Mouse (Mus musculus) heart, adult 2 months (tissue): ENCODE data around the gene Olfr215.

Experiments used
- CTCF ChIP-seq: fragments of 200-600 bp; IDR thresholded peaks from 2 replicates; pipeline ENCODE4 v1.8.1; 2022; ENCODE audit warnings: antibody characterized with exemption, mild to moderate bottlenecking, moderate library complexity
- POLR2A ChIP-seq: fragments of 200-500 bp; IDR thresholded peaks from 2 replicates; pipeline ENCODE4 v1.6.1; 2011; ENCODE audit warnings: mild to moderate bottlenecking, low read depth, low read length, control low read depth; ENCODE audit not compliant: insufficient read depth

- TF ChIP-seq CTCF (no peak), POLR2A (no peak)
These were observed 37.5 kb upstream of the Olfr215 start for GRCm38 (mm10) chr6:116621318-116622023.
